Mouse (Mus musculus) embryonic facial prominence, embryonic 12.5 days (tissue): Measurements from ENCODE around the gene Ints11. TPM values are rescaled to one million over a fixed set of nuclear protein-coding genes. Genes with fewer than 3 reads are reported as not detected.

ENCODE experiments used
- ATAC-seq: fragments of 200-750 bp; cut with Nextera tagmentation; 2 replicates; pipeline ENCODE4 v1.8.0; 2017; ENCODE audit not compliant: insufficient number of reproducible peaks, insufficient read depth, low FRiP score, low TSS enrichment
- H3K27ac ChIP-seq: fragments of 300-500 bp; sonication (generic); 2 replicates; pipeline ENCODE4 v1.5.1; 2016; ENCODE audit warnings: mild to moderate bottlenecking
- H3K27me3 ChIP-seq: fragments of 300-500 bp; sonication (generic); 2 replicates; pipeline ENCODE4 v1.6.1; 2016; ENCODE audit warnings: mild to moderate bottlenecking, moderate library complexity
- H3K36me3 ChIP-seq: fragments of 300-500 bp; sonication (generic); 2 replicates; pipeline ENCODE4 v1.6.1; 2016; ENCODE audit warnings: mild to moderate bottlenecking
- H3K4me1 ChIP-seq: fragments of 300-500 bp; sonication (generic); 2 replicates; pipeline ENCODE4 v1.6.1; 2016
- H3K4me2 ChIP-seq: fragments of 300-500 bp; sonication (generic); replicated peaks from 2 replicates; pipeline ENCODE4 v1.6.1; 2016; ENCODE audit warnings: mild to moderate bottlenecking, moderate library complexity
- H3K4me3 ChIP-seq: fragments of 300-500 bp; sonication (generic); 2 replicates; pipeline ENCODE4 v1.5.1; 2016; ENCODE audit warnings: mild to moderate bottlenecking
- H3K9ac ChIP-seq: fragments of 300-500 bp; sonication (generic); 2 replicates; pipeline ENCODE4 v1.6.1; 2016; ENCODE audit warnings: mild to moderate bottlenecking, moderate library complexity
- H3K9me3 ChIP-seq: fragments of 300-500 bp; sonication (generic); 2 replicates; pipeline ENCODE4 v1.6.1; 2016; ENCODE audit warnings: mild to moderate bottlenecking, moderate library complexity
- WGBS: fragments of 180-500 bp; shearing (Covaris S2); methylation state at CpG from one replicate; pipeline ENCODE4 v1.1.7; 2016; 5-methylcytosine and 5-hydroxymethylcytosine counted together
- polyA plus RNA-seq: library from polyadenylated mRNA; unstranded; fragments of >200 nt; fragmentation: Nextera tagmentation; extraction: Ambion mirVana; gene quantifications from 2 replicates; pipeline ENCODE4 v1.2.1, GENCODE M21; 2016

The Ints11 gene
- polyA plus RNA-seq, 1 experiment from 2014 or later = 83.7 TPM

GRCm38 (mm10) chr4:155871404-155871803 is 2.1 kb downstream of the Ints11 start:
- no peak overlapping the region for H3K9ac ChIP-seq
- H3K27ac ChIP-seq = no peak overlapping the region
- H3K27me3 ChIP-seq = no peaks in the 10 kb centered on the region
- no peak overlapping the region for H3K4me2 ChIP-seq
- H3K36me3 ChIP-seq = peaks cover 44% of the 10 kb centered on the region
- peaks cover 16% of the 10 kb centered on the region for H3K4me1 ChIP-seq
- no peak for ATAC-seq
- H3K9me3 ChIP-seq = no peaks in the 10 kb centered on the region
- WGBS = 89% methylated on average over 7 of the region's 7 CpGs
- no peak overlapping the region for H3K4me3 ChIP-seq

GRCm38 (mm10) chr4:155883587-155883986 is 14.2 kb downstream of the Ints11 start:
- H3K9me3 ChIP-seq = no peaks in the 10 kb centered on the region
- H3K27ac ChIP-seq = no peak overlapping the region
- WGBS = 85% methylated on average over 3 of the region's 3 CpGs
- H3K4me1 ChIP-seq = no peaks in the 10 kb centered on the region
- H3K4me2 ChIP-seq = no peak overlapping the region
- H3K4me3 ChIP-seq = no peak overlapping the region
- no peaks in the 10 kb centered on the region for H3K27me3 ChIP-seq
- ATAC-seq = no peak
- H3K36me3 ChIP-seq = peaks cover 44% of the 10 kb centered on the region
- H3K9ac ChIP-seq = no peak overlapping the region

- peaks cover 50% of the 10 kb centered on the region for H3K36me3 ChIP-seq
- whole genome bisulfite sequencing = 92% methylated on average over 5 of the region's 5 CpGs
- no peak for ATAC-seq
Observed at GRCm38 (mm10) chr4:155886330-155886729, 17.0 kb downstream of the Ints11 start.

GRCm38 (mm10) chr4:155887674-155888073 is 18.3 kb downstream of the Ints11 start:
- H3K4me3 ChIP-seq = no peak overlapping the region
- no peaks in the 10 kb centered on the region for H3K9me3 ChIP-seq
- no peak overlapping the region for H3K27ac ChIP-seq
- ATAC-seq = no peak
- 89% methylated on average over 10 of the region's 10 CpGs for WGBS
- no peak overlapping the region for H3K9ac ChIP-seq
- H3K27me3 ChIP-seq = no peaks in the 10 kb centered on the region
- no peak overlapping the region for H3K4me2 ChIP-seq
- peaks cover 11% of the 10 kb centered on the region for H3K4me1 ChIP-seq
- peaks cover 50% of the 10 kb centered on the region for H3K36me3 ChIP-seq

More at GRCm38 (mm10) chr4:155886330-155886729, 17.0 kb downstream of the Ints11 start:
- Histone ChIP-seq H3K4me2 (no peak overlapping the region), H3K4me1 (peaks cover 10% of the 10 kb centered on the region), H3K9ac (no peak overlapping the region), H3K27me3 (no peaks in the 10 kb centered on the region), H3K27ac (no peak overlapping the region), H3K4me3 (no peak overlapping the region), H3K9me3 (no peaks in the 10 kb centered on the region)

- 91% methylated on average over 9 of the region's 9 CpGs for WGBS
- Histone ChIP-seq H3K9me3 (no peaks in the 10 kb centered on the region), H3K4me1 (peaks cover 16% of the 10 kb centered on the region), H3K27me3 (no peaks in the 10 kb centered on the region), H3K4me3 (no peak overlapping the region), H3K36me3 (peaks cover 50% of the 10 kb centered on the region), H3K27ac (no peak overlapping the region), H3K4me2 (no peak overlapping the region), H3K9ac (no peak overlapping the region)
- ATAC-seq = no peak
Observed at GRCm38 (mm10) chr4:155888181-155888580, 18.8 kb downstream of the Ints11 start.

- no peak overlapping the region for H3K4me2 ChIP-seq
- peaks cover 50% of the 10 kb centered on the region for H3K36me3 ChIP-seq
- H3K27me3 ChIP-seq = no peaks in the 10 kb centered on the region
Observed at GRCm38 (mm10) chr4:155889316-155889715, 20.0 kb downstream of the Ints11 start.

GRCm38 (mm10) chr4:155891011-155891471 is 21.7 kb downstream of the Ints11 start:
- Histone ChIP-seq H3K27ac (peak overlapping the region; percentile 95; the same call in 1 of the 2 replicates), H3K4me1 (peaks cover 34% of the 10 kb centered on the region), H3K4me3 (peak overlapping the region; percentile 92), H3K36me3 (peaks cover 37% of the 10 kb centered on the region), H3K27me3 (no peaks in the 10 kb centered on the region), H3K9me3 (no peaks in the 10 kb centered on the region), H3K4me2 (peak overlapping the region; percentile 96), H3K9ac (peak overlapping the region; percentile 83)
- 0% methylated on average over 34 of the region's 34 CpGs for WGBS
- 0 out of 2 replicates have a peak, but pooled peaks have one; percentile 0 for ATAC-seq

More at GRCm38 (mm10) chr4:155889316-155889715, 20.0 kb downstream of the Ints11 start:
- no peak for ATAC-seq
- no peak overlapping the region for H3K4me3 ChIP-seq
- 78% methylated on average over 5 of the region's 5 CpGs for WGBS
- H3K9ac ChIP-seq = no peak overlapping the region
- no peak overlapping the region for H3K27ac ChIP-seq
- peaks cover 28% of the 10 kb centered on the region for H3K4me1 ChIP-seq
- no peaks in the 10 kb centered on the region for H3K9me3 ChIP-seq

GRCm38 (mm10) chr4:155891551-155892001 is 22.2 kb downstream of the Ints11 start, which contains the start of the genes Pusl1 and Acap3:
Pusl1 (minus strand) TSS chr4:155891781.
Acap3 (plus strand) TSS chr4:155891822.
- WGBS = under 1% methylated on average over 52 of the region's 52 CpGs
- H3K9me3 ChIP-seq = no peaks in the 10 kb centered on the region
- no peaks in the 10 kb centered on the region for H3K27me3 ChIP-seq
- ATAC-seq = peak; percentile 82
- peaks cover 34% of the 10 kb centered on the region for H3K36me3 ChIP-seq
- peak within 1 kb of the TSS; percentile 96 for H3K4me2 ChIP-seq
- H3K4me1 ChIP-seq = peaks cover 34% of the 10 kb centered on the region
- H3K27ac ChIP-seq = peak within 1 kb of the TSS; percentile 95
- peak within 1 kb of the TSS; percentile 92 for H3K4me3 ChIP-seq
- peak within 1 kb of the TSS; percentile 83 for H3K9ac ChIP-seq

GRCm38 (mm10) chr4:155892017-155892416 is 22.7 kb downstream of the Ints11 start:
- Histone ChIP-seq H3K4me1 (peaks cover 34% of the 10 kb centered on the region), H3K4me2 (peak overlapping the region; percentile 96), H3K36me3 (peaks cover 34% of the 10 kb centered on the region), H3K27me3 (no peaks in the 10 kb centered on the region), H3K9ac (peak overlapping the region; percentile 83), H3K9me3 (no peaks in the 10 kb centered on the region), H3K4me3 (peak overlapping the region; percentile 92), H3K27ac (peak overlapping the region; percentile 95)
- under 1% methylated on average over 55 of the region's 56 CpGs for WGBS
- ATAC-seq = peak; percentile 84

- WGBS = 5% methylated on average over 37 of the region's 37 CpGs
- Histone ChIP-seq H3K27me3 (no peaks in the 10 kb centered on the region), H3K9me3 (no peaks in the 10 kb centered on the region), H3K4me3 (peak overlapping the region; percentile 92), H3K36me3 (peaks cover 30% of the 10 kb centered on the region), H3K27ac (peak overlapping the region; percentile 95), H3K9ac (peak overlapping the region; percentile 83), H3K4me1 (peaks cover 34% of the 10 kb centered on the region), H3K4me2 (peak overlapping the region; percentile 96)
- no peak for ATAC-seq
Observed at GRCm38 (mm10) chr4:155892438-155893211, 23.3 kb downstream of the Ints11 start.

GRCm38 (mm10) chr4:155893212-155893690 is 23.9 kb downstream of the Ints11 start:
- WGBS = 74% methylated on average over 8 of the region's 8 CpGs
- no peaks in the 10 kb centered on the region for H3K27me3 ChIP-seq
- peaks cover 24% of the 10 kb centered on the region for H3K36me3 ChIP-seq
- H3K4me1 ChIP-seq = peaks cover 34% of the 10 kb centered on the region
- no peak overlapping the region for H3K27ac ChIP-seq
- peak overlapping the region; percentile 96 for H3K4me2 ChIP-seq
- no peak for ATAC-seq
- peak overlapping the region; percentile 92 for H3K4me3 ChIP-seq
- H3K9me3 ChIP-seq = no peaks in the 10 kb centered on the region
- peak overlapping the region; percentile 83; the same call in 1 of the 2 replicates for H3K9ac ChIP-seq
